ENCODE assay signal across 27 mouse cellular contexts in genomic region chr1:53859175-53859574, GRCm38 (mm10).
"Had no signal": no experiment of that assay in that cellular context is flagged by ENCODE, and none has a peak within 500 bp of the region (broad histone marks: within the 10 kb centered on the region; RNA-seq: fewer than 3 reads in every experiment).

No protein-coding gene starts in this region.

- H3K27ac ChIP-seq: embryonic facial prominence, embryonic 10.5 days; embryonic facial prominence, embryonic 12.5 days; embryonic facial prominence, embryonic 13.5 days; embryonic facial prominence, embryonic 15.5 days; forebrain, embryonic 10.5 days; forebrain, embryonic 12.5 days; forebrain, embryonic 13.5 days; forebrain, embryonic 15.5 days; gastrocnemius, adult 2 months; heart, adult 2 months had no signal

- H3K4me3 ChIP-seq: embryonic facial prominence, embryonic 10.5 days; embryonic facial prominence, embryonic 12.5 days; embryonic facial prominence, embryonic 13.5 days; embryonic facial prominence, embryonic 15.5 days; erythroblast, embryonic 14.5 days; forebrain, embryonic 10.5 days; forebrain, embryonic 12.5 days; forebrain, embryonic 13.5 days; forebrain, embryonic 15.5 days; gastrocnemius, adult 2 months; heart, adult 2 months had no signal

- H3K9ac ChIP-seq: embryonic facial prominence, embryonic 12.5 days; embryonic facial prominence, embryonic 13.5 days; embryonic facial prominence, embryonic 15.5 days; forebrain, embryonic 12.5 days; forebrain, embryonic 13.5 days; forebrain, embryonic 15.5 days; forebrain, postnatal 0 days had no signal

- H3K9me3 ChIP-seq: embryonic facial prominence, embryonic 10.5 days; embryonic facial prominence, embryonic 12.5 days; embryonic facial prominence, embryonic 13.5 days; embryonic facial prominence, embryonic 15.5 days; forebrain, embryonic 10.5 days; forebrain, embryonic 12.5 days; forebrain, embryonic 13.5 days; forebrain, embryonic 15.5 days had no signal

- H3K4me1 ChIP-seq: embryonic facial prominence, embryonic 10.5 days; embryonic facial prominence, embryonic 12.5 days; embryonic facial prominence, embryonic 13.5 days; embryonic facial prominence, embryonic 15.5 days; forebrain, embryonic 10.5 days; forebrain, embryonic 12.5 days; forebrain, embryonic 13.5 days; forebrain, embryonic 15.5 days had no signal

- H3K36me3 ChIP-seq: embryonic facial prominence, embryonic 10.5 days; embryonic facial prominence, embryonic 12.5 days; embryonic facial prominence, embryonic 13.5 days; embryonic facial prominence, embryonic 15.5 days; forebrain, embryonic 10.5 days; forebrain, embryonic 12.5 days; forebrain, embryonic 15.5 days had no signal

- H3K27me3 ChIP-seq: embryonic facial prominence, embryonic 12.5 days; embryonic facial prominence, embryonic 13.5 days; embryonic facial prominence, embryonic 15.5 days; forebrain, embryonic 12.5 days; forebrain, embryonic 13.5 days; forebrain, embryonic 15.5 days had no signal

- ATAC-seq: forebrain, embryonic 13.5 days; forebrain, embryonic 14.5 days; forebrain, embryonic 15.5 days; forebrain, embryonic 16.5 days; forebrain, postnatal 0 days had no signal

- H3K4me2 ChIP-seq: embryonic facial prominence, embryonic 12.5 days; embryonic facial prominence, embryonic 13.5 days; embryonic facial prominence, embryonic 15.5 days; forebrain, embryonic 12.5 days; forebrain, embryonic 13.5 days; forebrain, embryonic 15.5 days had no signal

- DNase-seq: cerebellum, adult 9-10 months; cerebellum, adult 9-11 months; cerebellum, postnatal 10 days; cerebellum, postnatal 14 days; cerebellum, postnatal 25 days; cerebellum, postnatal 36 days; embryo, embryonic 11 days; forebrain, postnatal 0 days; gastrocnemius, adult 2 months; gastrocnemius, postnatal 10 days; gastrocnemius, postnatal 14 days; gastrocnemius, postnatal 25 days; gastrocnemius, postnatal 36 days; heart, adult 11 months; heart, adult 18-20 months; heart, adult 2 months had no signal
